Mouse (Mus musculus) CH12.LX (cell line): ENCODE measurements around the gene Ptprq. TPM values are rescaled to one million over a fixed set of nuclear protein-coding genes. Genes with fewer than 3 reads are reported as not detected.

Experiments used
- DNase-seq: peaks from one replicate; pipeline ENCODE4 v3.0.0-alpha.2; 2013; ENCODE audit errors: extremely low read depth
- H3K27ac ChIP-seq: 2 replicates; pipeline ENCODE4 v1.5.1; 2012; ENCODE audit warnings: low read depth, mild to moderate bottlenecking, control low read depth, moderate library complexity; ENCODE audit not compliant: insufficient read depth
- H3K27me3 ChIP-seq: replicated peaks from 2 replicates; pipeline ENCODE3; 2012; ENCODE audit warnings: inconsistent platforms
- H3K36me3 ChIP-seq, 2 experiments: replicated peaks in 1 of 2; 2 replicates each; pipeline versions ENCODE3 to v1.6.1; 2012; ENCODE audit warnings: inconsistent platforms in 1 of 2, low read length in 1 of 2, mild to moderate bottlenecking in 1 of 2, mixed read lengths in 1 of 2, moderate library complexity in 1 of 2; ENCODE audit not compliant: control insufficient read depth in 1 of 2, insufficient read depth in 1 of 2
- H3K4me1 ChIP-seq, 2 experiments: 2 replicates each; pipeline ENCODE4 v1.6.1; 2012; ENCODE audit warnings: inconsistent platforms in 1 of 2, moderate library complexity in 1 of 2; ENCODE audit not compliant: insufficient read depth in 2 of 2, control insufficient read depth in 1 of 2
- H3K4me2 ChIP-seq: 2 replicates; pipeline ENCODE4 v1.6.1; 2012; ENCODE audit warnings: low read depth, mild to moderate bottlenecking, control low read depth; ENCODE audit not compliant: poor library complexity, insufficient read depth, severe bottlenecking
- H3K4me3 ChIP-seq, 3 experiments: fragments of 150-350 bp in 1 of 3; sonication (generic) in 1 of 3; replicated peaks in 1 of 3; 2 replicates each; pipeline versions ENCODE3 to v1.5.1; 2011 to 2012; ENCODE audit warnings: low read depth in 2 of 3, low read length in 2 of 3, mild to moderate bottlenecking in 2 of 3, moderate library complexity in 2 of 3, control low read depth in 1 of 3, improper control_type of control experiment in 1 of 3, inconsistent platforms in 1 of 3, mixed read lengths in 1 of 3; ENCODE audit not compliant: poor library complexity in 1 of 3
- H3K79me2 ChIP-seq: replicated peaks from 2 replicates; pipeline ENCODE4 v1.6.1; 2012; ENCODE audit warnings: mild to moderate bottlenecking, moderate library complexity; ENCODE audit not compliant: control insufficient read depth, poor library complexity, insufficient read depth, severe bottlenecking; ENCODE audit errors: extremely low read depth
- H3K9ac ChIP-seq: 2 replicates; pipeline ENCODE4 v1.6.1; 2012; ENCODE audit warnings: low read depth, mild to moderate bottlenecking, control low read depth, moderate library complexity; ENCODE audit not compliant: insufficient read depth
- H3K9me3 ChIP-seq: replicated peaks from 2 replicates; pipeline ENCODE3; 2012; ENCODE audit warnings: low read length, inconsistent platforms, mixed read lengths
- BHLHE40 ChIP-seq: IDR thresholded peaks from 2 replicates; pipeline ENCODE4 v1.6.1; 2011; ENCODE audit warnings: mild to moderate bottlenecking, low read depth, low read length, improper control_type of control experiment
- CTCF ChIP-seq, 2 experiments: IDR thresholded peaks in 1 of 2; conservative IDR thresholded peaks in 1 of 2; 2 replicates each; pipeline ENCODE4 v1.5.1; 2011 to 2012; ENCODE audit warnings: low read depth in 2 of 2, low read length in 2 of 2, improper control_type of control experiment in 1 of 2, inconsistent platforms in 1 of 2, mild to moderate bottlenecking in 1 of 2, moderate library complexity in 1 of 2
- ELF1 ChIP-seq: IDR thresholded peaks from 2 replicates; pipeline ENCODE4 v1.6.1; 2014; ENCODE audit warnings: low read depth, mild to moderate bottlenecking, inconsistent platforms, low read length, improper control_type of control experiment
- ETS1 ChIP-seq: conservative IDR thresholded peaks from 2 replicates; pipeline ENCODE4 v1.6.1; 2012; ENCODE audit warnings: low read depth, mild to moderate bottlenecking, inconsistent platforms, low read length, improper control_type of control experiment, moderate library complexity
- IRF4 ChIP-seq: IDR thresholded peaks from 2 replicates; pipeline ENCODE4 v1.6.1; 2014; ENCODE audit warnings: low read depth, mild to moderate bottlenecking, inconsistent platforms, low read length, improper control_type of control experiment
- JUN ChIP-seq: IDR thresholded peaks from 2 replicates; pipeline ENCODE4 v1.6.1; 2011; ENCODE audit warnings: low read depth, mild to moderate bottlenecking, low read length, improper control_type of control experiment, moderate library complexity; ENCODE audit not compliant: insufficient read depth
- MEF2A ChIP-seq: IDR thresholded peaks from 2 replicates; pipeline ENCODE4 v1.6.1; 2014; ENCODE audit warnings: low read depth, mild to moderate bottlenecking, inconsistent platforms, low read length, improper control_type of control experiment, borderline replicate concordance
- MXI1 ChIP-seq: IDR thresholded peaks from 2 replicates; pipeline ENCODE4 v1.6.1; 2011; ENCODE audit warnings: mild to moderate bottlenecking, low read depth, low read length, improper control_type of control experiment
- NELFE ChIP-seq: IDR thresholded peaks from 2 replicates; pipeline ENCODE4 v1.6.1; 2011; ENCODE audit warnings: low read depth, low read length, improper control_type of control experiment
- POLR2A ChIP-seq: IDR thresholded peaks from 2 replicates; pipeline ENCODE4 v1.6.1; 2011; ENCODE audit warnings: low read depth, mild to moderate bottlenecking, improper control_type of control experiment, low read length
- RCOR1 ChIP-seq: conservative IDR thresholded peaks from 2 replicates; pipeline ENCODE4 v1.6.1; 2012; ENCODE audit warnings: low read depth, mild to moderate bottlenecking, inconsistent platforms, low read length, improper control_type of control experiment
- SIN3A ChIP-seq: IDR thresholded peaks from 2 replicates; pipeline ENCODE4 v1.6.1; 2012; ENCODE audit warnings: low read length, improper control_type of control experiment, inconsistent platforms
- TCF12 ChIP-seq: IDR thresholded peaks from 2 replicates; pipeline ENCODE4 v1.6.1; 2014; ENCODE audit warnings: low read depth, mild to moderate bottlenecking, inconsistent platforms, low read length, improper control_type of control experiment
- USF1 ChIP-seq: IDR thresholded peaks from 2 replicates; pipeline ENCODE4 v1.6.1; 2014; ENCODE audit warnings: low read depth, mild to moderate bottlenecking, inconsistent platforms, low read length, improper control_type of control experiment
- ZC3H11A ChIP-seq: IDR thresholded peaks from 2 replicates; pipeline ENCODE4 v1.6.1; 2012; ENCODE audit warnings: low read depth, mild to moderate bottlenecking, inconsistent platforms, low read length, improper control_type of control experiment
- ZNF384 ChIP-seq: IDR thresholded peaks from 2 replicates; pipeline ENCODE4 v1.6.1; 2012; ENCODE audit warnings: low read depth, low read length, improper control_type of control experiment, inconsistent platforms
- dilution Hi-C: fragments of 300-500 bp; cut with MboI; formaldehyde crosslinking; loops from 2 replicates; pipeline ENCODE4 v1.14.3; 2020; ENCODE audit warnings: low sequenced_read_pairs; ENCODE audit not compliant: extremely low pct_unique_long_range_greater_than_20kb, extremely low pct_ligation_motif_present
- in situ Hi-C: fragments of 300-500 bp; cut with MboI; formaldehyde crosslinking; loops from 3 replicates; pipeline ENCODE4 v1.14.3; 2019; ENCODE audit warnings: low sequenced_read_pairs, low pct_ligation_motif_present, low pct_unique_long_range_greater_than_20kb, mixed read lengths
- polyA plus RNA-seq: library from polyadenylated mRNA; unstranded; fragments of >175 nt; gene quantifications from 2 replicates; pipeline ENCODE4 v1.2.1, GENCODE M21; 2012; ENCODE audit warnings: low read depth; ENCODE audit not compliant: insufficient read length
- total RNA-seq, 2 experiments: library from RNA; depleted of rRNA; stranded (reverse); fragments of 300-350 nt in 1 of 2; fragments of >200 nt in 1 of 2; gene quantifications; 2 replicates each; pipeline ENCODE4 v1.2.3; 2012 to 2014

Ptprq gene
- total RNA-seq (2012; rRNA removed) (not detected in 2 replicates), total RNA-seq (2014; rRNA removed) (not detected in 2 replicates), polyA plus RNA-seq (not detected in 2 replicates)

DNA sequence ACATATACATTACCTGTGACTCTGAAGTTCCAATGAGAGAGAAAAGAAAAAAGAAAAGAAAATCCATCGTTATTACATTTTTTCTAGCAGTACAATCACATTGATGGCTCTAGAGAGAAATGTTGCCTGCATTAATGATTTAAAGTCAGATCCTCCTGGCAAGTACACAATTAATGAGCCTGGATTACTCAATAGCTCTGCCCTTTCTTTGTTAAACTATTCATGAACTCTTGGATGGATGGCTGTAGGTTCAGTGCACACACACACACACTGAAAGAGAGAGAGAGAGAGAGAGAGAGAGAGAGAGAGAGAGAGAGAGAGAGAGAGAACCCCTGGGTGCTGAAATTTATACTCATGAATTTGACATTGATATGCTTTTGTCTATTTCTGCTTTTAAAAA, at the start of gene Ptprq:
Gene Ptprq, minus strand, starts transcription at position 246 of the 400 bp plus-strand sequence.
- dilution Hi-C loops (no loop called here), in situ Hi-C loops (no loop called here)
- no peaks in the 10 kb centered on the region for H3K27me3 ChIP-seq
- H3K4me1 ChIP-seq: no peaks in the 10 kb centered on the region
- H3K36me3 ChIP-seq: no peaks in the 10 kb centered on the region
- no peak within 1 kb of the TSS for H3K27ac ChIP-seq
- H3K9me3 ChIP-seq: no peaks in the 10 kb centered on the region
- no peak for DNase-seq
- no peak within 1 kb of the TSS for H3K4me3 ChIP-seq
- no peak within 1 kb of the TSS for H3K9ac ChIP-seq
- no peak within 1 kb of the TSS for H3K4me2 ChIP-seq
- no peak for TF ChIP-seq IRF4
- no peak for TF ChIP-seq JUN
- TF ChIP-seq RCOR1: no peak
- TF ChIP-seq ZC3H11A: no peak
- no peak for TF ChIP-seq BHLHE40
- no peak for TF ChIP-seq MEF2A
- TF ChIP-seq NELFE: no peak
- no peak for TF ChIP-seq MXI1
- no peak for TF ChIP-seq CTCF (conservative IDR thresholded peaks at IDR 0.05 in 1 of 2, IDR thresholded peaks at IDR 0.05 in 1 of 2; ENCODE audit: low read depth in 2 of 2, low read length in 2 of 2)
- no peaks in the 10 kb centered on the region for H3K79me2 ChIP-seq

DNA sequence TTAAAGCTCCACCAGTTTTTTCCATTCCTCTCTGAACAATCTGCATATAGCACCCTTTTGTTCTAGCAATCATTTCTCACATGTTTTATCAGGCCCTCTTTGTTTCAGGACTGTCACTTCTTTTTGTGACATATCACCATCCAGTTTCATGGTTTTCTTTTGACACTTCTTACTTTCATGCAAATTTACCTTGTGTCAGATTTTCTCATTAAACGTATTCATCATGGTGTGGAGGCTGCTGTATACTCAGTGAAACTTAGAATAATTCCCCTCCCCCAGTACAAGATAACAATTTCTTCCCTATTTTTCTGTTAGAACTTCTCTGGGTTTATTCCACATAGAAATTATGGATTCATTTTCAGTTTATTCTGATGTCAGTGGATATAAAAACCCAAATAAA, 39.8 kb upstream of the Ptprq start:
- dilution Hi-C loops: no loop called here
- Histone ChIP-seq H3K27me3 (no peaks in the 10 kb centered on the region), H3K9ac (no peak overlapping the region), H3K9me3 (no peaks in the 10 kb centered on the region), H3K4me1 (no peaks in the 10 kb centered on the region), H3K36me3 (no peaks in the 10 kb centered on the region), H3K79me2 (no peaks in the 10 kb centered on the region), H3K4me3 (no peak overlapping the region), H3K27ac (no peak overlapping the region), H3K4me2 (no peak overlapping the region)
- in situ Hi-C loops: no loop called here
- DNase-seq: no peak
- TF ChIP-seq ZNF384 (no peak), USF1 (no peak), ETS1 (no peak), SIN3A (no peak), TCF12 (no peak), RCOR1 (no peak), POLR2A (no peak), JUN (no peak), ELF1 (no peak)
